Mouse (Mus musculus): ENCODE measurements at regions not wholly inside any gene's neighbourhood (a gene's known extent, or its start where the extent isn't known, plus 50 kb on each side); places are given as distances from the start of the nearest gene placed in this dataset.

- ATAC-seq (ENCODE audit: low FRiP score, low read depth) = no peak
- Histone ChIP-seq H3K9ac (replicated peaks) (no peak overlapping the region), H3K27me3 (no peaks in the 10 kb centered on the region), H3K36me3 (no peaks in the 10 kb centered on the region), H3K4me3 (no peak overlapping the region), H3K4me2 (replicated peaks) (no peak overlapping the region), H3K9me3 (no peaks in the 10 kb centered on the region), H3K27ac (replicated peaks) (no peak overlapping the region), H3K4me1 (no peaks in the 10 kb centered on the region)
- 78% methylated on average over 4 of the region's 4 CpGs for WGBS
Observed at GRCm38 (mm10) chr2:8756546-8756945, 1124.5 kb upstream of the 4930412O13Rik start.

DNA sequence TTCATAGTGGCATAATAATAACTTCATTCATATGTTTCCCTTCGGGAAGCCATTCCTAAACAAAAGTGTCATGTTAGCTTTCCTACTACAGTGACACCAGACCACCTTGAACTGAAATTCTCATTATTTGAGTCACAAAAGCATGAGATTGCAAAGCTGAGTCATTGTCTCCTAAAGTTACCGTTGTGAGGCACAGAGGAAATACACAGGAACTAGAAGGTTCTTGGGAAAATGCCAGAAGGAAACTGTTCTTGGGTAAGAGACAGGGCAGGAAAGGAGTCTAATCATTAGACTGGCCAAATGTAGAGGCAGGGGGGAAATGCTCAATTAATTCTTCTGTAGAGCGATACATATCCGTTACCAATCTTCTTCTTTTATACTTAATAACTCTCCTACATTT, 1110.4 kb upstream of the 4930412O13Rik start:
- no peak overlapping the region for H3K4me2 ChIP-seq (replicated peaks)
- H3K4me1 ChIP-seq = no peaks in the 10 kb centered on the region
- H3K27me3 ChIP-seq = no peaks in the 10 kb centered on the region
- no peak overlapping the region for H3K4me3 ChIP-seq
- no peak for ATAC-seq (ENCODE audit: low FRiP score, low read depth)
- H3K9ac ChIP-seq (replicated peaks) = no peak overlapping the region
- no peaks in the 10 kb centered on the region for H3K36me3 ChIP-seq
- H3K27ac ChIP-seq (replicated peaks) = no peak overlapping the region
- no peaks in the 10 kb centered on the region for H3K9me3 ChIP-seq
- WGBS = 84% methylated on average over 4 of the region's 4 CpGs

GRCm38 (mm10) chr2:8781152-8781935, 1099.7 kb upstream of the 4930412O13Rik start:
- no peaks in the 10 kb centered on the region for H3K4me1 ChIP-seq
- H3K9ac ChIP-seq (replicated peaks) = no peak overlapping the region
- 92% methylated on average over 7 of the region's 7 CpGs for WGBS
- H3K36me3 ChIP-seq = no peaks in the 10 kb centered on the region
- ATAC-seq (ENCODE audit: low FRiP score, low read depth) = no peak
- no peaks in the 10 kb centered on the region for H3K27me3 ChIP-seq
- no peak overlapping the region for H3K4me2 ChIP-seq (replicated peaks)
- no peak overlapping the region for H3K4me3 ChIP-seq
- no peaks in the 10 kb centered on the region for H3K9me3 ChIP-seq
- H3K27ac ChIP-seq (replicated peaks) = no peak overlapping the region

DNA sequence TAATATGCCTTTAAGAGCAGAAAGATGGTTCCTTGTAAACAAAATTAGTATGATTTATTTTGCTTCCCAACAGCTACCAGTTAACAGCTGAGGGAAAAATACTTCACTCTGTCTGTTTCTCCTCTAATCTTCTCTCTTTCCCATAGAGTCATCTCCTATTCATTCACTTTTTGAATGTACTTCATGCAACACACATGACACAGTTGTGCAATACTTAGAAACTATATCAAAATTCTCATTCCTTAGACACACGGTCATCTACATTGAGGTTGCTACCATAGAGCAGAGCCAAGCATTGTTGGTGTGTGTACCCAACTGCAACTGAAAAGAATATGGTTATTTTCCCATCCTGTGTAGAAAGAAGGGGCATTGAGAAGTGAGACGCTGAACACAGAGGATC, 1098.8 kb upstream of the 4930412O13Rik start:
- H3K36me3 ChIP-seq = no peaks in the 10 kb centered on the region
- no peak overlapping the region for H3K9ac ChIP-seq (replicated peaks)
- H3K27ac ChIP-seq (replicated peaks) = no peak overlapping the region
- no peak overlapping the region for H3K4me2 ChIP-seq (replicated peaks)
- no peaks in the 10 kb centered on the region for H3K4me1 ChIP-seq
- no peaks in the 10 kb centered on the region for H3K9me3 ChIP-seq
- H3K27me3 ChIP-seq = no peaks in the 10 kb centered on the region
- H3K4me3 ChIP-seq = no peak overlapping the region
- 92% methylated on average over 2 of the region's 2 CpGs for WGBS
- ATAC-seq (ENCODE audit: low FRiP score, low read depth) = no peak

GRCm38 (mm10) chr2:8802061-8802460, 1079.0 kb upstream of the 4930412O13Rik start:
- no peak for ATAC-seq (ENCODE audit: low FRiP score, low read depth)
- no peak overlapping the region for H3K9ac ChIP-seq (replicated peaks)
- H3K4me2 ChIP-seq (replicated peaks) = no peak overlapping the region
- H3K27ac ChIP-seq (replicated peaks) = no peak overlapping the region
- H3K36me3 ChIP-seq = no peaks in the 10 kb centered on the region
- WGBS = 56% methylated on average over 3 of the region's 3 CpGs
- no peaks in the 10 kb centered on the region; the same call in 1 of the 2 replicates for H3K4me1 ChIP-seq
- H3K27me3 ChIP-seq = no peaks in the 10 kb centered on the region
- H3K9me3 ChIP-seq = no peaks in the 10 kb centered on the region
- H3K4me3 ChIP-seq = no peak overlapping the region

GRCm38 (mm10) chr2:8809609-8810008, 1071.4 kb upstream of the 4930412O13Rik start:
- no peaks in the 10 kb centered on the region for H3K4me1 ChIP-seq
- no peaks in the 10 kb centered on the region for H3K27me3 ChIP-seq
- 89% methylated on average over 4 of the region's 4 CpGs for WGBS
- H3K4me2 ChIP-seq (replicated peaks) = no peak overlapping the region
- H3K36me3 ChIP-seq = no peaks in the 10 kb centered on the region
- no peak overlapping the region for H3K4me3 ChIP-seq
- no peak for ATAC-seq (ENCODE audit: low FRiP score, low read depth)
- no peak overlapping the region for H3K9ac ChIP-seq (replicated peaks)
- H3K27ac ChIP-seq (replicated peaks) = no peak overlapping the region
- H3K9me3 ChIP-seq = no peaks in the 10 kb centered on the region

DNA sequence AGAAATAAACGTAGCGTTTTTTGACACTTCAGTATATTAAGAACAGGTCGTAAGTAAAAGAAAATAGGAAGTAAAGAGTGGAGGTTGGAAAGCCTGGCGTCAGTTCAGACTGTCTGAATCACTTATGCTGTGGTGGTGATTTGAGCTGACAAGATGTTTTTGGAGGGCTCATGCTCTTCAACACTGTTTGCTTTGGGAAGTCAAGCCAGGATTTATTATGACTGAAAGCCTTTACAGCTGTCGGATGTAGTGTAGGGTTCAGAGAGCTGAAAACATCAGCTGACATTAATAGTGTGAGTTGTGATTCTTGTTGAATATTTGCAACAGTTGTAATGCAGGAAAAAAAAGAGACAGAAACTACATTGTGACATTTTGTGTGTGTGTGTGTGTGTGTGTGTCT, 1062.9 kb upstream of the 4930412O13Rik start:
- 80% methylated on average over 5 of the region's 5 CpGs for WGBS

DNA sequence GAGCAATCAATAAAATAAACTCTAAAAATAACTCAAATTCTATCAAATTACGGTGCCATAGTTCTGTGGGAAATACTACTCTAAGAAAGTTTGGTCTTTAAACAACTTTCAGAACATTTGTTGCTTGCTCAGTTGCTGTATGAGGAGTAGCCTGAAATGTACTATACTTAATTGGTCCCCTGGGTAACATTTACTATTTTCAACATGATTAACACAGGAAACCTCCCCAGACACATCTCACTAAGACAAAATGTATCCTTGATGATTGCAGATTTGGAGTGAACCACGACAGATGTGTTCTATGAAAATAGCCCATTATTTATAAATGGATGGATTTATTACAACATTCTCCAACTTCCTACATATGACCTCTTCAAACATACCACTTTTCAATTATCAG, 1055.6 kb upstream of the 4930412O13Rik start:
- no peaks in the 10 kb centered on the region for H3K4me1 ChIP-seq
- H3K9me3 ChIP-seq = no peaks in the 10 kb centered on the region
- H3K27me3 ChIP-seq = no peaks in the 10 kb centered on the region
- no peak overlapping the region for H3K4me3 ChIP-seq
- no peaks in the 10 kb centered on the region for H3K36me3 ChIP-seq
- ATAC-seq (ENCODE audit: low FRiP score, low read depth) = no peak
- no peak overlapping the region for H3K4me2 ChIP-seq (replicated peaks)
- H3K27ac ChIP-seq (replicated peaks) = no peak overlapping the region
- H3K9ac ChIP-seq (replicated peaks) = no peak overlapping the region
- 88% methylated on average over 2 of the region's 2 CpGs for WGBS

More for the DNA sequence above, 1062.9 kb upstream of the 4930412O13Rik start:
- no peak for ATAC-seq (ENCODE audit: low FRiP score, low read depth)
- H3K9me3 ChIP-seq = no peaks in the 10 kb centered on the region
- no peak overlapping the region for H3K4me2 ChIP-seq (replicated peaks)
- H3K27ac ChIP-seq (replicated peaks) = no peak overlapping the region
- H3K9ac ChIP-seq (replicated peaks) = no peak overlapping the region
- H3K36me3 ChIP-seq = no peaks in the 10 kb centered on the region
- no peaks in the 10 kb centered on the region for H3K4me1 ChIP-seq
- no peak overlapping the region for H3K4me3 ChIP-seq
- no peaks in the 10 kb centered on the region for H3K27me3 ChIP-seq

Data from midbrain, embryonic 12.5 days (tissue).